Mouse (Mus musculus) kidney, embryonic 14.5 days (tissue): ENCODE measurements around the gene Itgb4. TPM values are rescaled to one million over a fixed set of nuclear protein-coding genes. Genes with fewer than 3 reads are reported as not detected.
"Not testable (repeated sequence)": the region's sequence is repeated elsewhere in the genome, so short reads cannot be mapped to it uniquely, and the experiment has no call there.

Experiments
- ATAC-seq: fragments of 200-750 bp; cut with Nextera tagmentation; 2 replicates; pipeline ENCODE4 v1.8.0; 2017; ENCODE audit warnings: moderate number of reproducible peaks, mild to moderate bottlenecking, moderate TSS enrichment, moderate library complexity; ENCODE audit not compliant: low FRiP score, low TSS enrichment
- H3K27ac ChIP-seq: fragments of 300-500 bp; sonication (generic); 2 replicates; pipeline ENCODE4 v1.5.1; 2014; ENCODE audit warnings: low read depth, mild to moderate bottlenecking, low read length, moderate library complexity, mixed read lengths
- H3K27me3 ChIP-seq: fragments of 300-500 bp; sonication (generic); 2 replicates; pipeline ENCODE4 v1.6.1; 2014; ENCODE audit warnings: mild to moderate bottlenecking, low read length; ENCODE audit not compliant: control insufficient read depth, insufficient read depth
- H3K36me3 ChIP-seq: fragments of 300-500 bp; sonication (generic); 2 replicates; pipeline ENCODE4 v1.6.1; 2014; ENCODE audit warnings: low read length, mixed read lengths; ENCODE audit not compliant: control insufficient read depth, insufficient read depth
- H3K4me1 ChIP-seq: fragments of 300-500 bp; sonication (generic); 2 replicates; pipeline ENCODE4 v1.6.1; 2014; ENCODE audit warnings: low read length, mixed read lengths; ENCODE audit not compliant: control insufficient read depth, insufficient read depth
- H3K4me2 ChIP-seq: fragments of 300-500 bp; sonication (generic); replicated peaks from 2 replicates; pipeline ENCODE4 v1.6.1; 2014; ENCODE audit warnings: low read depth, mild to moderate bottlenecking, low read length
- H3K4me3 ChIP-seq: fragments of 300-500 bp; sonication (generic); 2 replicates; pipeline ENCODE4 v1.5.1; 2014; ENCODE audit warnings: mild to moderate bottlenecking, low read length
- H3K9ac ChIP-seq: fragments of 300-500 bp; sonication (generic); 2 replicates; pipeline ENCODE4 v1.6.1; 2014; ENCODE audit warnings: low read depth, mild to moderate bottlenecking, low read length, moderate library complexity
- H3K9me3 ChIP-seq: fragments of 300-500 bp; sonication (generic); 2 replicates; pipeline ENCODE4 v1.6.1; 2016; ENCODE audit warnings: low read length; ENCODE audit not compliant: control insufficient read depth
- WGBS: fragments of 180-500 bp; shearing (Covaris S2); extraction: QIAGEN DNeasy Blood & Tissue Kit; methylation state at CpG from one replicate; pipeline ENCODE4 v1.1.7; 2014; 5-methylcytosine and 5-hydroxymethylcytosine counted together
- polyA plus RNA-seq: library from polyadenylated mRNA; unstranded; fragments of >200 nt; fragmentation: Nextera tagmentation; extraction: Ambion mirVana; gene quantifications from 2 replicates; pipeline ENCODE4 v1.2.1, GENCODE M21; 2014

The Itgb4 gene
- polyA plus RNA-seq, 1 experiment from 2014 or later, result 2.1 TPM

DNA sequence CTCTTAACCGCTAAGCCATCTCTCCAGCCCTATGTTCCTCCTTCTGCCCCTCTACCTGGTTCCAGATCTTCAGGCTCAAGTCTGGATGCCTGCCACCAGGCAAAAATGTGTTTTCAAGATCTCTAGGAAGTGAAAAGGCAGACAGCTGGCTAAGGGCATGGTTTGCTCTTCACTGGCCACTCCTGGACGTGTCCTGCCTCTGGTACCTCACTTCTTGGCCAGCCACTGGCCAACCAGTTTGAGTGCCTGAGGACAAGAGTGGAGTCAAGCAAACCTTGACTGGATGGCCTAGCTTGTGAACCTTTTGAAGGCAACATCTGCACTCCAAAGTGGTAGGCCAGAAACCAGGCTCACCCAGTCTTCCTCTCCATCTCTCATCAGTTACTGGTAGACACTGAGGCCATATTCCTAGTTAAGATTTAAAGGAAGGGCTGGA is 45.5 kb downstream of the Itgb4 start:
- no peaks in the 10 kb centered on the region for H3K27me3 ChIP-seq
- H3K9me3 ChIP-seq, result no peaks in the 10 kb centered on the region
- no peak overlapping the region for H3K4me2 ChIP-seq
- no peak overlapping the region for H3K4me3 ChIP-seq
- 68% methylated on average over 2 of the region's 2 CpGs for WGBS
- H3K27ac ChIP-seq, result 0 out of 2 replicates have a peak overlapping the region, but pooled peaks have one; percentile 17
- H3K4me1 ChIP-seq, result 0 out of 2 replicates have a peak, but pooled peaks cover 1% of the 10 kb centered on the region
- ATAC-seq, result no peak
- H3K36me3 ChIP-seq, result peaks cover 18% of the 10 kb centered on the region; the same call in 1 of the 2 replicates
- H3K9ac ChIP-seq, result no peak overlapping the region

DNA sequence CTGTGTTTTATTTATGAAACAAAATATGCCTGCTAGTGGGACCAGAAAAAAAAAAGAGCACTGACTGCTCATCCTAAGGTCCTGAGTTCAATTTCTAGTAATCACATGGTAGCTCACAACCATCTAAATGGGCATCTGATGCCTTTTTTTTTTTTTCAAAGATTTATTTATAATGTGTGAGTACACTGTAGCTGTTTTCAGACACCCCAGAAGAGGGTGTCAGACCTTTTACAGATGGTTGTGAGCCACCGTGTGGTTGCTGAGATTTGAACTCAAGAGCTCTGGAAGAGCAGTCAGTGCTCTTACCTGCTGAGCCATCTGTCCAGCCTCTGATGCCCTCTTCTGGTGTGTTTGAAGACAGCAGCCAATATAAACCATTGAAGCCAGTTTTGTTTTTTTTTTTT is 46.0 kb downstream of the Itgb4 start:
- H3K9ac ChIP-seq, result no peak overlapping the region
- 0 out of 2 replicates have a peak, but pooled peaks cover 2% of the 10 kb centered on the region for H3K4me1 ChIP-seq
- 35% methylated on average over 1 of the region's 1 CpGs for WGBS
- peaks cover 18% of the 10 kb centered on the region; the same call in 1 of the 2 replicates for H3K36me3 ChIP-seq
- no peak for ATAC-seq
- H3K27ac ChIP-seq, result no peak overlapping the region
- no peak overlapping the region for H3K4me3 ChIP-seq
- H3K27me3 ChIP-seq, result no peaks in the 10 kb centered on the region
- no peak overlapping the region for H3K4me2 ChIP-seq
- H3K9me3 ChIP-seq, result no peaks in the 10 kb centered on the region

DNA sequence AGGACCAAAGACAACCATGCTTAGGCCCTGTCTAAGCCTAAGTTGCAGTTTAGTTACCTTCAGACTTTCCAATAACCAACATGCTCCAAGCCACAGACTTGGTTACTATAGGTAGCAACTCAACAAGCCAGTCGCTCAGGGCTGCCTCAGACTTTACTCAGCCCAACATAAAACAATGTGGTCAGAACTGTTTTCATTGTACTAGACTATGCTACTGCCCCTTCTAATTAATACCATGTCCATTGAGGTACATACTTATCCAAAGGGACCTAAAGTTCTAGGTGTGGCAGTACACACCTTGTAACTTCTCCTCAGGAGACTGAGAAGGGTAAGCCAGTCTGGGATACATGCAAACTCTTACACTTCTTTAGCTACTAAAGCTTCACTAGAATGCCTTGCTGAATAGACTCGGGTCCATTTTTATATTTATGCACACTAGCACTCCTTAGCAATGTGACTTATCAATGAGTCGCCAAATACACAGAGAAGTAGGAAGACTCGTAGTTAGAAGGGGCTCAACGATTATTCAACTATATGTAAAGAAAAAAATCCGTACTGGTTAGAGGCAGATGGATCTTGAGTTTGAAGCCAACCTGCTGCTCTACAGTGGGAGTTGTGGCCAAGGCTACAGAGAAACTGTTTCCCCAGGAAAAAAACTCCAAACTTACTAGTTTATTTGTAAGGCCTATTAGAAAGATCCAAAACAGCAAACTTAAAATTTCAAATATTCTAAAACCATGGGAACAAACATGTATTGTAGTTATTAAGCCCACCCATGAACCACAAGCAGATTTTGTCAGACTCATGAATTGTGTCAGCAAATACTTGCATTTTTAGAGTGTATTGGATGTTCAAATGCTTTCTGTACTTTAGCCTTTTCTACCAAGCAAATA is 47.1 kb downstream of the Itgb4 start:
- no peak overlapping the region for H3K27ac ChIP-seq
- H3K9me3 ChIP-seq, result no peaks in the 10 kb centered on the region
- H3K4me2 ChIP-seq, result no peak overlapping the region
- peaks cover 18% of the 10 kb centered on the region; the same call in 1 of the 2 replicates for H3K36me3 ChIP-seq
- no peak overlapping the region for H3K9ac ChIP-seq
- 80% methylated on average over 6 of the region's 6 CpGs for whole genome bisulfite sequencing
- peak overlapping the region; percentile 0; the same call in 1 of the 2 replicates for H3K4me3 ChIP-seq
- 0 out of 2 replicates have a peak, but pooled peaks cover 2% of the 10 kb centered on the region for H3K4me1 ChIP-seq
- ATAC-seq, result no peak
- no peaks in the 10 kb centered on the region for H3K27me3 ChIP-seq

DNA sequence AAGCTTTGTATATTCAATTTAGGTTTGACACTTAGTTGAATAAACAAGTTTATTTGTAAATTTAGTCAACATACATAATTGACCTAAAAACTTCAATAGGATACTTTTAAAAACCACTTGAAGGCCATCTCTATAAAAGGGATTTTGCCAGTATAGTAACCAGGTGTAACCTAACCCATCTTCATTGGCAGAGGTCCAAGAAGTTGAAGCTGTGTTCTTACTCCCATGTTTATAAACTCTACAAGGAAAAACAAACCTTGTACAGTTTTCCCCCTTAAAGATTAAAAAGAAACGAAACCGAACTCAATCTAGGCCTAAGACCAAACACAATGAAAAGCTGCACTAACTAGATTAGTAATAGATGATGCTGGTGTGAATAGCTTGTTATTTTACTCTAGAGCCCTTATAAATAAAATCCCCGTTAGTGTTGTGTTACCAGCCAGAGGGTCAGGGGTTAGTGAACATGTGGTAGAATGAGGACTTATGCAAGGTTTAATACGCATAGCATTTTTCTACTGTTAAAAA is 47.8 kb downstream of the Itgb4 start:
- Histone ChIP-seq H3K36me3 (peaks cover 18% of the 10 kb centered on the region; the same call in 1 of the 2 replicates), H3K9ac (0 out of 2 replicates have a peak overlapping the region, but pooled peaks have one; percentile 13), H3K4me3 (peak overlapping the region; percentile 30), H3K27me3 (no peaks in the 10 kb centered on the region), H3K4me1 (0 out of 2 replicates have a peak, but pooled peaks cover 2% of the 10 kb centered on the region), H3K4me2 (peak overlapping the region; percentile 47), H3K27ac (no peak overlapping the region), H3K9me3 (no peaks in the 10 kb centered on the region)
- WGBS, result 59% methylated on average over 4 of the region's 4 CpGs
- no peak for ATAC-seq

DNA sequence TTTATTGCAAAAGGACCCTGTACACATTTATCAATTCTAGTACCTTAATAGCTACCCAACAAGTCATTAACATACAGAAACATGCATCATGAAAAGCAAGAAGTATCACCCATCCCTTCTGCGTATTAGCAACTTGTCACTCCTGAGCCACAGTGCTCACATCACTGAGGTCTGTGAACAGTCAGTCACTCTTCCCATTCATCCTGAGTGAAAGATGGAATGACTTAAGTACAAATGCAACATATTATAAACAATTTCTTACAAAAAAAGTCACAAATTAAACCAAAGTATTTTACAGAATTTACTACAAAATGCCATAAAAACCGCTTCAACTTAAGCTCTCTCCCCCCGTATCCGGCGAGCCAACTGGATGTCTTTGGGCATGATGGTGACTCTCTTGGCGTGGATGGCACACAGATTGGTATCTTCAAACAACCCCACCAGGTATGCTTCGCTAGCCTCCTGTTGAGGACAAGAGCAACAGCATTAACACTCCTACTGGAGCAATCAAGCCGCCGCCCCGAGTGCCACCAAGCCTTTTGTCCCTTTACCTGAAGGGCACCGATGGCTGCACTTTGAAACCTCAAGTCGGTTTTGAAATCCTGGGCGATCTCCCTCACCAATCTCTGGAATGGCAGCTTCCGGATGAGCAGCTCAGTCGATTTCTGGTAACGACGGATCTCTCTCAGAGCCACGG is 48.7 kb downstream of the Itgb4 start:
- Histone ChIP-seq H3K4me2 (peak overlapping the region; percentile 47), H3K4me3 (peak overlapping the region; percentile 94), H3K9ac (peak overlapping the region; percentile 99), H3K27ac (peak overlapping the region; percentile 99), H3K36me3 (peaks cover 18% of the 10 kb centered on the region; the same call in 1 of the 2 replicates)
- H3K27me3 ChIP-seq, ATAC-seq, H3K9me3 ChIP-seq, H3K4me1 ChIP-seq: not testable (repeated sequence)
- 6% methylated on average over 18 of the region's 18 CpGs for WGBS

DNA sequence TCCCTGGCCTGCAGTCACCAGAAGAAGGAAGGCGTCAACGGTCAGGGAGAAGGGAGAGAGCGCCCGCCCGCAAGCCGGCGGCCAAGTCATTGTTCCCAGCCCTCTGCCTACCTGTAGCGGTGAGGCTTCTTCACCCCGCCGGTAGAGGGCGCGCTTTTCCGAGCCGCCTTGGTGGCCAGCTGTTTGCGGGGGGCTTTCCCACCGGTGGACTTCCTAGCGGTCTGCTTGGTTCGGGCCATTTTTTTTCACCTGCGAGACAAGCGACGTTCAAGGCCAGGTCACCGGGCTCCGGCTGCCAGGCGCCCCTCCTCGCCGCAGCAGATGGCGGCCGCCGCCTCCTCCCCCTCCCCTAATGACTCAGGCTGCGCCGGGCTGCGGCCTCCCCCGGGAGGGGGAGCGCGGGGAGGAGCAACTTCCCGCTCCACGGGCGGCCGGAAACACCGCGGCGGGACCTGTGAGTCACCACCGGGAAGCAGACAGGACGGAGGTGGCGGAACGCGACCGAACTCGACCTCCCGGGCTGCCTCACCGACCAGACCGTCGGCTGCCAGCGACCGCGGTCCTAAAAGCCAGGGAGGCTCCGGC is 49.4 kb downstream of the Itgb4 start:
- under 1% methylated on average over 56 of the region's 57 CpGs for WGBS

DNA sequence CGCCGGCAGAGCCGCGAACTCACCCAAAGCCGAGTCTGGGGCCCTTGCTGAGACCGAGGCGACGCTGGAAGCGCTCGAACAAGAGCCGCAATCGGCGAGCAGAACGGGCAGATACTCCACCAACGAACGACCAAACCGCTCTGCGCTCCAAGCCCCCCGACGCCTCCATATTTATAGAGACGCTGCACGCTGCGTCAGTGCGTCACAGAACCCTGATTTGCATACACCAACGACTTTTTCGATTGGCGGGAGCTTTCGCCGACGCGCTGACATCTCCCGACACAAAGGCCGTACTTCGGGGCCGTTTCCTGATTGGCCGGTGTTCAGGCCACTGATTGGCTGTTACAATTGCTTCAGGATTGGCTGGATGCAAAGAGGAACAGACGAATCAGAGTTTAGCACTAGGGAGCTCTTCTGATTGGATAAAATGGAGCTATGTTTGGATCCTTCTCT is 49.9 kb downstream of the Itgb4 start:
- Histone ChIP-seq H3K9me3 (no peaks in the 10 kb centered on the region), H3K36me3 (peaks cover 18% of the 10 kb centered on the region; the same call in 1 of the 2 replicates), H3K27ac (peak overlapping the region; percentile 99), H3K4me2 (peak overlapping the region; percentile 19), H3K9ac (peak overlapping the region; percentile 99), H3K4me1 (0 out of 2 replicates have a peak, but pooled peaks cover 3% of the 10 kb centered on the region), H3K27me3 (no peaks in the 10 kb centered on the region), H3K4me3 (peak overlapping the region; percentile 94)
- WGBS, result under 1% methylated on average over 37 of the region's 37 CpGs
- peak; percentile 94 for ATAC-seq

More for the DNA sequence above, 49.4 kb downstream of the Itgb4 start:
- H3K27ac ChIP-seq, result peak overlapping the region; percentile 99
- peak; percentile 73 for ATAC-seq
- peak overlapping the region; percentile 45 for H3K4me2 ChIP-seq
- H3K4me3 ChIP-seq, result peak overlapping the region; percentile 94
- 0 out of 2 replicates have a peak, but pooled peaks cover 2% of the 10 kb centered on the region for H3K4me1 ChIP-seq
- H3K36me3 ChIP-seq, result peaks cover 18% of the 10 kb centered on the region; the same call in 1 of the 2 replicates
- H3K27me3 ChIP-seq, result no peaks in the 10 kb centered on the region
- peak overlapping the region; percentile 99 for H3K9ac ChIP-seq
- no peaks in the 10 kb centered on the region for H3K9me3 ChIP-seq
